Mouse (Mus musculus) heart, adult 2 months (tissue): ENCODE data around the gene Rps7.

ENCODE experiments used
- CTCF ChIP-seq: fragments of 200-600 bp; IDR thresholded peaks from 2 replicates; pipeline ENCODE4 v1.8.1; 2022; ENCODE audit warnings: antibody characterized with exemption, mild to moderate bottlenecking, moderate library complexity
- EP300 ChIP-seq: fragments of 200-500 bp; IDR thresholded peaks from 2 replicates; pipeline ENCODE4 v1.6.1; 2011; ENCODE audit warnings: low read depth, low read length, control low read depth; ENCODE audit not compliant: insufficient read depth

DNA sequence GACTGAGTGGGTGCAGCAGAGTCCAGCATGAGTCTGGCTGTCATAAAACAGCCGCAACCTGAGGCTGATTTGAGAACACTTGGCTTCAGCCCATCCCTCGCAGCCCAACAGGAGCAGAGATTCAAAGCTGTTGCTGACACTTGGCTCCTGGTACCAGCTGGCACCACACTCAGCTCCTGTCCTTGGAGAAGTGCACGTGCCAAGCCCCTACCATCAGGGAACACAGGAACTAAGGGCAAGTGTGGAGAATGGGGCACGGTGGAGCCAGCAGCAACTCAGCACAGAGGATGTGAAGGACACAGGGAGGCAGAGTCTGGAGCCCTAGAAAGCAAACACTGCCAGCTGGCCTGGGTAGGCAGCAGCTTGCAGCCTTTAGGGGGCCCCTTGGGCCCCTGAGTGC lies 33.5 kb downstream of the Rps7 start:
- no peak for TF ChIP-seq CTCF
- TF ChIP-seq EP300: no peak
